Mouse (Mus musculus) forebrain, postnatal 0 days (tissue): ENCODE results near the gene Lgi1. TPM values are rescaled to one million over a fixed set of nuclear protein-coding genes. Genes with fewer than 3 reads are reported as not detected.
A peak's percentile ranks its signal among the peaks of the same experiment; 100 is the strongest.

Experiments
- ATAC-seq: fragments of 200-750 bp; cut with Nextera tagmentation; 2 replicates; pipeline ENCODE4 v1.8.0; 2017; ENCODE audit warnings: mild to moderate bottlenecking, moderate library complexity
- DNase-seq: peaks from one replicate; pipeline ENCODE4 v3.0.0-alpha.2; 2015
- H3K27ac ChIP-seq: fragments of 300-500 bp; sonication (generic); 2 replicates; pipeline ENCODE4 v1.5.1; 2014; ENCODE audit warnings: low read depth, mild to moderate bottlenecking, antibody characterized with exemption, low read length, moderate library complexity, mixed read lengths
- H3K27me3 ChIP-seq: fragments of 300-500 bp; sonication (generic); 2 replicates; pipeline ENCODE4 v1.6.1; 2014; ENCODE audit warnings: mild to moderate bottlenecking, low read length, mixed read lengths; ENCODE audit not compliant: insufficient read depth
- H3K36me3 ChIP-seq: fragments of 300-500 bp; sonication (generic); 2 replicates; pipeline ENCODE4 v1.6.1; 2014; ENCODE audit warnings: mild to moderate bottlenecking, moderate library complexity; ENCODE audit not compliant: insufficient read depth
- H3K4me1 ChIP-seq: fragments of 300-500 bp; sonication (generic); 2 replicates; pipeline ENCODE4 v1.6.1; 2014; ENCODE audit warnings: antibody characterized with exemption; ENCODE audit not compliant: insufficient read depth
- H3K4me2 ChIP-seq: fragments of 300-500 bp; sonication (generic); 2 replicates; pipeline ENCODE4 v1.6.1; 2014; ENCODE audit warnings: low read depth, mild to moderate bottlenecking, moderate library complexity
- H3K4me3 ChIP-seq: fragments of 300-500 bp; sonication (generic); 2 replicates; pipeline ENCODE4 v1.5.1; 2014; ENCODE audit warnings: low read depth, low read length, mixed read lengths
- H3K9ac ChIP-seq: fragments of 300-500 bp; sonication (generic); 2 replicates; pipeline ENCODE4 v1.6.1; 2014; ENCODE audit warnings: mild to moderate bottlenecking
- H3K9me3 ChIP-seq: fragments of 300-500 bp; sonication (generic); 2 replicates; pipeline ENCODE4 v1.6.1; 2016; ENCODE audit warnings: low read length
- CTCF ChIP-seq: sonication (generic); IDR thresholded peaks from 2 replicates; pipeline ENCODE4 v1.5.1; 2016; ENCODE audit warnings: antibody characterized with exemption, control low read depth, low read depth
- WGBS: fragments of 180-500 bp; shearing (Covaris S2); extraction: QIAGEN DNeasy Blood & Tissue Kit; methylation state at CpG from one replicate; pipeline ENCODE4 v1.1.7; 2014; 5-methylcytosine and 5-hydroxymethylcytosine counted together
- polyA plus RNA-seq: library from polyadenylated mRNA; unstranded; fragments of >200 nt; fragmentation: Nextera tagmentation; extraction: Ambion mirVana; gene quantifications from 2 replicates; pipeline ENCODE4 v1.2.1, GENCODE M21; 2015
- total RNA-seq: library from RNA; depleted of rRNA; stranded (reverse); fragments of >200 nt; gene quantifications from 2 replicates; pipeline ENCODE4 v1.2.3, GENCODE M21; 2014

The Lgi1 gene
- total and polyA plus RNA-seq, 2 experiments from 2014 or later, result 20.3 to 25.7 TPM

DNA sequence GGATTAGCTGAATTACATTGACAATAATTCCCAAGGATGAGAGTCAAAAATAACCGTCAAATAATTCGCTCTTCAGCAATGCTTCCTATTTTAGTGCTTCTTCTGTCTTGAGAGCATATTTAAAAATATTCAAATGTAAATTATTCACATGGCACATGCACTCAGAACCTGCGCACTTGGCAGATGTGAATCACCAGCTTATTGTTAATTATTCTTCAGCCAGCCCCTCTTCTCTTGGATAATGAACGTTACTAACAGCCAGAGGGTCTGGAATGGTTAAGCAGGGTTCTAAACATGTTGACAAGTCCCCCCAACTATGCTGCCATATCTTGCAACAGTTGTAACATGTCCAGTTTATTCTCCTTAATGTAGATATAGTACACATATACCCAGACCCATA lies 11.9 kb downstream of the Lgi1 start:
- Histone ChIP-seq H3K4me2 (no peak overlapping the region), H3K27ac (peak overlapping the region; percentile 29; the same call in 1 of the 2 replicates), H3K9ac (no peak overlapping the region), H3K4me3 (no peak overlapping the region), H3K4me1 (no peaks in the 10 kb centered on the region), H3K36me3 (no peaks in the 10 kb centered on the region), H3K27me3 (no peaks in the 10 kb centered on the region), H3K9me3 (no peaks in the 10 kb centered on the region)
- no peak for TF ChIP-seq CTCF
- 52% methylated on average over 4 of the region's 4 CpGs for WGBS
- DNase-seq, result no peak
- peak; percentile 73 for ATAC-seq

GRCm38 (mm10) chr19:38280242-38280641 lies 15.9 kb downstream of the Lgi1 start:
- Histone ChIP-seq H3K4me2 (no peak overlapping the region), H3K36me3 (no peaks in the 10 kb centered on the region), H3K27ac (no peak overlapping the region), H3K27me3 (no peaks in the 10 kb centered on the region), H3K9me3 (no peaks in the 10 kb centered on the region), H3K9ac (no peak overlapping the region), H3K4me3 (no peak overlapping the region), H3K4me1 (no peaks in the 10 kb centered on the region)
- WGBS, result 83% methylated on average over 10 of the region's 10 CpGs
- ATAC-seq (no peak), DNase-seq (no peak)
- TF ChIP-seq CTCF, result no peak

DNA sequence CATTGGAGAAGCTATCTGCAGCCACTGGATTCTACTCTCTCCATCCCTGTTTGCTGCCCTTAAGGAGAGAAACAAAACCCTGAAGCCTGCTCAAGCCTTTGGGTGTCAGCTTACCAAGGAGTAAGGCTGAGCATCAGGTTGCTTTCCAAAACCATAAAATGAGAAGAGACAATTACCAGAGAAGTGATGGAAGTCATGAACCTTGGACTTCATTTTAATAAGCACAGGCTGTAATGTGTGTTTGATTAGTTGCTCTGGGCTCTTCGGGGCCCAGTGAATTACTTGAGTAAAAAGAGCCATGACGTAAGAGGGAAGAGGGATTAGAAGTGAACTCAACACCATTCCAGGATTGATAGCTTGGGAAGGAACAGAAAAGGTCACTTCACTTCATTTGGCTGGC lies 18.1 kb downstream of the Lgi1 start:
- Histone ChIP-seq H3K36me3 (no peaks in the 10 kb centered on the region), H3K9ac (no peak overlapping the region), H3K27ac (no peak overlapping the region), H3K4me3 (no peak overlapping the region), H3K4me1 (no peaks in the 10 kb centered on the region), H3K27me3 (no peaks in the 10 kb centered on the region), H3K4me2 (no peak overlapping the region), H3K9me3 (no peaks in the 10 kb centered on the region)
- TF ChIP-seq CTCF, result no peak
- DNase-seq (no peak), ATAC-seq (no peak)
- 36% methylated on average over 2 of the region's 2 CpGs for WGBS

DNA sequence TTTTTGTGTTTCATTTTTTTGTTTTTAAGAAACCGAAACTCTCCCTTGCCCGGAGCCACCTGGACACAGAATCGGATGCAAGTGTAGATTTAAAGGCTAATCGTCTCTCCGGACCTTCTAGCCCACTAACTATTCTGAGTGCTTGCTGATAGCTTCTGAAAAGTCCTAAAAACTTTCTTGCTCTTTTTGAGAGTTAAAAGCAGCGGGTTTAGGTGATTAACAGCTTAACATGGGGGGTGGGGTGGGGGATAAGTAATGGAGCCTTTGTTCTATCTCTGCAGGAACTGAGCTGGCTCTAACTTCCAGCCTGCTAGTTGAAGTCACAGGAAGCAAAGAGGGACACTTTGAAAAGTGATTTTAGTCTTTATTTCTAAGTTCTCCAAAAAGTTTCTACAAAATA lies 24.2 kb downstream of the Lgi1 start:
- no peak overlapping the region for H3K27ac ChIP-seq
- ATAC-seq (no peak), DNase-seq (no peak)
- WGBS, result 59% methylated on average over 6 of the region's 6 CpGs
- H3K4me2 ChIP-seq, result no peak overlapping the region
- no peaks in the 10 kb centered on the region for H3K36me3 ChIP-seq
- no peak overlapping the region for H3K9ac ChIP-seq
- TF ChIP-seq CTCF, result no peak
- H3K27me3 ChIP-seq, result no peaks in the 10 kb centered on the region
- H3K9me3 ChIP-seq, result no peaks in the 10 kb centered on the region
- H3K4me3 ChIP-seq, result no peak overlapping the region
- no peaks in the 10 kb centered on the region for H3K4me1 ChIP-seq

GRCm38 (mm10) chr19:38291432-38291831 lies 27.1 kb downstream of the Lgi1 start:
- ATAC-seq, result peak; percentile 42
- TF ChIP-seq CTCF, result no peak
- no peak for DNase-seq

GRCm38 (mm10) chr19:38298018-38298626 lies 33.8 kb downstream of the Lgi1 start:
- H3K9ac ChIP-seq, result no peak overlapping the region
- no peak overlapping the region for H3K4me2 ChIP-seq
- ATAC-seq, result no peak
- H3K36me3 ChIP-seq, result no peaks in the 10 kb centered on the region
- no peak for TF ChIP-seq CTCF
- no peaks in the 10 kb centered on the region for H3K9me3 ChIP-seq
- DNase-seq, result no peak
- H3K27me3 ChIP-seq, result no peaks in the 10 kb centered on the region
- WGBS, result 4% methylated on average over 3 of the region's 3 CpGs
- H3K27ac ChIP-seq, result no peak overlapping the region
- H3K4me3 ChIP-seq, result no peak overlapping the region
- H3K4me1 ChIP-seq, result no peaks in the 10 kb centered on the region

More at GRCm38 (mm10) chr19:38291432-38291831, 27.1 kb downstream of the Lgi1 start:
- Histone ChIP-seq H3K4me1 (no peaks in the 10 kb centered on the region), H3K9ac (no peak overlapping the region), H3K4me3 (no peak overlapping the region), H3K27me3 (no peaks in the 10 kb centered on the region), H3K9me3 (no peaks in the 10 kb centered on the region), H3K27ac (no peak overlapping the region), H3K36me3 (no peaks in the 10 kb centered on the region), H3K4me2 (no peak overlapping the region)
- WGBS, result 78% methylated on average over 6 of the region's 6 CpGs

GRCm38 (mm10) chr19:38308116-38308515 lies 43.8 kb downstream of the Lgi1 start:
- Histone ChIP-seq H3K9me3 (no peaks in the 10 kb centered on the region), H3K4me1 (no peaks in the 10 kb centered on the region), H3K36me3 (peaks cover 5% of the 10 kb centered on the region; the same call in 1 of the 2 replicates), H3K4me2 (no peak overlapping the region), H3K9ac (no peak overlapping the region), H3K27ac (no peak overlapping the region), H3K4me3 (no peak overlapping the region), H3K27me3 (no peaks in the 10 kb centered on the region)
- 96% methylated on average over 8 of the region's 8 CpGs for WGBS
- no peak for TF ChIP-seq CTCF
- ATAC-seq (no peak), DNase-seq (no peak)
